In genomic region chr7:49511820-49512453, GRCm38 (mm10) we compare ENCODE assay signal across 25 mouse cellular contexts.
DNase-seq lines count a peak whose midpoint lies in the region; ATAC-seq and TF ChIP-seq lines count a peak whose summit lies in the region.
"Had no signal": no experiment of that assay in that cellular context is flagged by ENCODE, and none has a peak within 500 bp of the region (broad histone marks: within the 10 kb centered on the region; RNA-seq: fewer than 3 reads in every experiment).

No protein-coding gene starts in this region.

- WGBS in hindbrain, postnatal 0 days, result 56% methylated on average over 7 of the region's 7 CpGs
- 55% methylated on average over 7 of the region's 7 CpGs for WGBS in hindbrain, embryonic 11.5 days
- 60% methylated on average over 7 of the region's 7 CpGs for WGBS in neural tube, embryonic 15.5 days
- WGBS in limb, embryonic 13.5 days, result 11% methylated on average over 7 of the region's 7 CpGs

- H3K9ac ChIP-seq in hindbrain, postnatal 0 days (replicated peaks; ENCODE audit: low read length), result no peak overlapping the region
- H3K9ac ChIP-seq in hindbrain, embryonic 11.5 days (ENCODE audit: low read depth, low read length), result no peak overlapping the region
- H3K9ac ChIP-seq in neural tube, embryonic 15.5 days (replicated peaks), result no peak overlapping the region
- no peak overlapping the region for H3K9ac ChIP-seq in limb, embryonic 13.5 days
- H3K9ac ChIP-seq: forebrain, embryonic 13.5 days; hindbrain, embryonic 15.5 days; liver, embryonic 13.5 days; midbrain, embryonic 12.5 days had no signal

- peak overlapping the region; percentile 8; the same call in 1 of the 2 replicates for H3K27ac ChIP-seq in hindbrain, postnatal 0 days
- no peak overlapping the region for H3K27ac ChIP-seq in hindbrain, embryonic 11.5 days (ENCODE audit: low read depth, low read length)
- 0 out of 2 replicates have a peak overlapping the region, but pooled peaks have one; percentile 3 for H3K27ac ChIP-seq in neural tube, embryonic 15.5 days (replicated peaks)
- H3K27ac ChIP-seq in limb, embryonic 13.5 days, result peak overlapping the region; percentile 76
- H3K27ac ChIP-seq: forebrain, embryonic 13.5 days; hindbrain, embryonic 15.5 days; liver, embryonic 13.5 days; midbrain, embryonic 12.5 days had no signal

- H3K4me2 ChIP-seq in hindbrain, postnatal 0 days (ENCODE audit: low read depth, low read length), result no peak overlapping the region
- no peak overlapping the region for H3K4me2 ChIP-seq in hindbrain, embryonic 11.5 days (replicated peaks; ENCODE audit: low read depth, low read length)
- H3K4me2 ChIP-seq in neural tube, embryonic 15.5 days, result no peak overlapping the region
- peak overlapping the region; percentile 17 for H3K4me2 ChIP-seq in limb, embryonic 13.5 days (replicated peaks)
- H3K4me2 ChIP-seq: forebrain, embryonic 13.5 days; heart, embryonic 11.5 days; hindbrain, embryonic 15.5 days; liver, embryonic 13.5 days; midbrain, embryonic 12.5 days had no signal

- H3K9me3 ChIP-seq in hindbrain, postnatal 0 days (ENCODE audit: low read length), result no peaks in the 10 kb centered on the region
- no peaks in the 10 kb centered on the region for H3K9me3 ChIP-seq in hindbrain, embryonic 11.5 days (ENCODE audit: control insufficient read depth, low read length)
- H3K9me3 ChIP-seq in neural tube, embryonic 15.5 days (replicated peaks), result no peaks in the 10 kb centered on the region
- no peaks in the 10 kb centered on the region for H3K9me3 ChIP-seq in limb, embryonic 13.5 days
- H3K9me3 ChIP-seq: forebrain, embryonic 13.5 days; hindbrain, embryonic 15.5 days; liver, embryonic 13.5 days; midbrain, embryonic 12.5 days had no signal

- no peaks in the 10 kb centered on the region for H3K27me3 ChIP-seq in hindbrain, postnatal 0 days (ENCODE audit: insufficient read depth, low read length)
- no peaks in the 10 kb centered on the region for H3K27me3 ChIP-seq in hindbrain, embryonic 11.5 days (ENCODE audit: control insufficient read depth, insufficient read depth, low read length)
- H3K27me3 ChIP-seq in neural tube, embryonic 15.5 days (replicated peaks), result no peaks in the 10 kb centered on the region
- H3K27me3 ChIP-seq in limb, embryonic 13.5 days, result peaks cover 9% of the 10 kb centered on the region; the same call in 1 of the 2 replicates
- H3K27me3 ChIP-seq: forebrain, embryonic 13.5 days; hindbrain, embryonic 15.5 days; liver, embryonic 13.5 days; megakaryocyte, embryonic 14.5 days; midbrain, embryonic 12.5 days; Patski had no signal

- H3K4me3 ChIP-seq in hindbrain, postnatal 0 days (ENCODE audit: low read length), result no peak overlapping the region
- no peak overlapping the region for H3K4me3 ChIP-seq in hindbrain, embryonic 11.5 days (ENCODE audit: low read depth, low read length)
- no peak overlapping the region for H3K4me3 ChIP-seq in neural tube, embryonic 15.5 days (replicated peaks)
- H3K4me3 ChIP-seq in limb, embryonic 13.5 days, result no peak overlapping the region
- H3K4me3 ChIP-seq: forebrain, embryonic 13.5 days; hindbrain, embryonic 15.5 days; liver, embryonic 13.5 days; megakaryocyte, embryonic 14.5 days; midbrain, embryonic 12.5 days had no signal

- no peak for TF ChIP-seq CTCF in hindbrain, postnatal 0 days (IDR thresholded peaks at IDR 0.05; ENCODE audit: low read depth)

- H3K4me1 ChIP-seq in hindbrain, postnatal 0 days (ENCODE audit: insufficient read depth, low read length), result peaks cover 4% of the 10 kb centered on the region; the same call in 1 of the 2 replicates
- H3K4me1 ChIP-seq in hindbrain, embryonic 11.5 days (replicated peaks; ENCODE audit: control insufficient read depth, insufficient read depth, low read length), result no peaks in the 10 kb centered on the region
- peaks cover 23% of the 10 kb centered on the region for H3K4me1 ChIP-seq in neural tube, embryonic 15.5 days
- H3K4me1 ChIP-seq in limb, embryonic 13.5 days, result peaks cover 54% of the 10 kb centered on the region
- H3K4me1 ChIP-seq: forebrain, embryonic 13.5 days; megakaryocyte, embryonic 14.5 days had no signal

- H3K36me3 ChIP-seq in hindbrain, postnatal 0 days (ENCODE audit: insufficient read depth, low read length), result no peaks in the 10 kb centered on the region
- no peaks in the 10 kb centered on the region for H3K36me3 ChIP-seq in hindbrain, embryonic 11.5 days (ENCODE audit: control insufficient read depth, insufficient read depth, low read length)
- H3K36me3 ChIP-seq in neural tube, embryonic 15.5 days, result no peaks in the 10 kb centered on the region
- no peaks in the 10 kb centered on the region; the same call in 1 of the 2 replicates for H3K36me3 ChIP-seq in limb, embryonic 13.5 days
- H3K36me3 ChIP-seq: hindbrain, embryonic 15.5 days; liver, embryonic 13.5 days had no signal

- DNase-seq in hindbrain, postnatal 0 days (ENCODE audit: low spot score), result no peak
- DNase-seq in hindbrain, embryonic 11.5 days (ENCODE audit: low spot score), result no peak
- no peak for DNase-seq in neural tube, embryonic 10.5 days (ENCODE audit: extremely low spot score, low spot score)
- no peak for DNase-seq in right cerebral cortex, postnatal 4 days
- no peak for DNase-seq in heart, adult 9 months (ENCODE audit: low spot score in 2 of 2)
- DNase-seq: adrenal gland, postnatal 10 days; cerebellum, adult 8-10 months; gastrocnemius, postnatal 14 days; heart, postnatal 36 days; kidney, adult 2 months; kidney, postnatal 10 days; left cerebral cortex, postnatal 4 days; liver, embryonic 13.5 days; lung, adult 18-20 months; lung, postnatal 4 days; right cerebral cortex, adult 18-20 months had no signal

- ATAC-seq in hindbrain, postnatal 0 days, result no peak
- ATAC-seq in hindbrain, embryonic 11.5 days (ENCODE audit: low FRiP score), result no peak
- ATAC-seq in neural tube, embryonic 15.5 days (ENCODE audit: low FRiP score), result no peak
- ATAC-seq in limb, embryonic 13.5 days (ENCODE audit: low FRiP score, low read depth), result peak; percentile 72
- ATAC-seq: forebrain, embryonic 13.5 days; lung, postnatal 0 days; Patski had no signal
